In genomic region chr15:93591831-93592321, GRCm38 (mm10) we compare ENCODE assay signal across 8 mouse cellular contexts. TPM values are rescaled to one million over a fixed set of nuclear protein-coding genes. Genes with fewer than 3 reads are reported as not detected.
A peak's percentile ranks its signal among the peaks of the same experiment; 100 is the strongest.
DNase-seq lines count a peak whose midpoint lies in the region; ATAC-seq lines count a peak whose summit lies in the region.

No protein-coding gene starts in this region.

- peak overlapping the region; percentile 94 for H3K4me3 ChIP-seq in embryonic facial prominence, embryonic 13.5 days
- peak overlapping the region; percentile 93 for H3K4me3 ChIP-seq in limb, embryonic 13.5 days
- H3K4me3 ChIP-seq in midbrain, embryonic 13.5 days (replicated peaks), result peak overlapping the region; percentile 34

- H3K9me3 ChIP-seq in embryonic facial prominence, embryonic 13.5 days, result no peaks in the 10 kb centered on the region
- H3K9me3 ChIP-seq in limb, embryonic 13.5 days, result no peaks in the 10 kb centered on the region
- H3K9me3 ChIP-seq in midbrain, embryonic 13.5 days, result no peaks in the 10 kb centered on the region

- H3K36me3 ChIP-seq in embryonic facial prominence, embryonic 13.5 days, result no peaks in the 10 kb centered on the region
- no peaks in the 10 kb centered on the region for H3K36me3 ChIP-seq in limb, embryonic 13.5 days
- H3K36me3 ChIP-seq in midbrain, embryonic 13.5 days, result no peaks in the 10 kb centered on the region

- no peaks in the 10 kb centered on the region for H3K27me3 ChIP-seq in embryonic facial prominence, embryonic 13.5 days
- no peaks in the 10 kb centered on the region for H3K27me3 ChIP-seq in limb, embryonic 13.5 days
- peaks cover 27% of the 10 kb centered on the region for H3K27me3 ChIP-seq in midbrain, embryonic 13.5 days

- peak; percentile 55 for DNase-seq in urinary bladder, postnatal 14 days (ENCODE audit: low spot score)
- DNase-seq in urinary bladder, postnatal 10 days (ENCODE audit: low spot score), result no peak
- DNase-seq in heart, postnatal 36 days, result peak; percentile 25 to 28
- no peak for DNase-seq in gastrocnemius, adult 8-10 months (ENCODE audit: low spot score in 2 of 2)
- no peak for DNase-seq in natural killer cell, adult 2 months (ENCODE audit: low spot score in 2 of 2)

- peak overlapping the region; percentile 63 for H3K9ac ChIP-seq in embryonic facial prominence, embryonic 13.5 days
- H3K9ac ChIP-seq in limb, embryonic 13.5 days, result peak overlapping the region; percentile 99
- H3K9ac ChIP-seq in midbrain, embryonic 13.5 days (replicated peaks), result peak overlapping the region; percentile 43

- peak overlapping the region; percentile 84 for H3K27ac ChIP-seq in embryonic facial prominence, embryonic 13.5 days
- H3K27ac ChIP-seq in limb, embryonic 13.5 days, result peak overlapping the region; percentile 88
- no peak overlapping the region; the same call in 1 of the 2 replicates for H3K27ac ChIP-seq in midbrain, embryonic 13.5 days

- intact Hi-C loops in heart, postnatal 36 days (cut with DNase I), result loop anchor here (5.0 to 10.0 kb wide), 4 partner anchors 233 to 923 kb away; no protein-coding TSS in a partner anchor

- H3K4me1 ChIP-seq in embryonic facial prominence, embryonic 13.5 days, result peaks cover 66% of the 10 kb centered on the region
- H3K4me1 ChIP-seq in limb, embryonic 13.5 days, result peaks cover 76% of the 10 kb centered on the region
- peaks cover 31% of the 10 kb centered on the region for H3K4me1 ChIP-seq in midbrain, embryonic 13.5 days (replicated peaks)

- under 1% methylated on average over 12 of the region's 12 CpGs for WGBS in embryonic facial prominence, embryonic 13.5 days
- 2% methylated on average over 12 of the region's 12 CpGs for WGBS in limb, embryonic 13.5 days
- 3% methylated on average over 11 of the region's 12 CpGs for WGBS in midbrain, embryonic 13.5 days

- H3K4me2 ChIP-seq in embryonic facial prominence, embryonic 13.5 days, result peak overlapping the region; percentile 81
- peak overlapping the region; percentile 77 for H3K4me2 ChIP-seq in limb, embryonic 13.5 days (replicated peaks)
- peak overlapping the region; percentile 58 for H3K4me2 ChIP-seq in midbrain, embryonic 13.5 days (replicated peaks)

- peak; percentile 38 for ATAC-seq in embryonic facial prominence, embryonic 13.5 days (ENCODE audit: insufficient number of reproducible peaks, insufficient read depth, low FRiP score, low TSS enrichment, low read depth)
- peak; percentile 29 for ATAC-seq in limb, embryonic 13.5 days (ENCODE audit: low FRiP score, low read depth)
- ATAC-seq in midbrain, embryonic 13.5 days, result peak; percentile 15; the same call in 1 of the 2 replicates

RNA-seq across cellular contexts. Expression of gene Prickle1, which starts 3.8 kb away (rescaled TPM):
- 46.5 and 58.2 TPM in 2 replicates for polyA plus RNA-seq in embryonic facial prominence, embryonic 13.5 days (2015; fragmentation: Nextera tagmentation; extraction: Ambion mirVana)
- total RNA-seq in heart, postnatal 36 days (2021), result 10 to 100 TPM; 17.2 to 18.7 TPM
- 56.8 and 57.2 TPM in 2 replicates for polyA plus RNA-seq in limb, embryonic 13.5 days (2015; fragmentation: Nextera tagmentation; extraction: Ambion mirVana)
- polyA plus RNA-seq in midbrain, embryonic 13.5 days (2015; fragmentation: Nextera tagmentation; extraction: Ambion mirVana), result 6.4 and 8.0 TPM in 2 replicates
- total RNA-seq in gastrocnemius, adult 8-10 months (2022), result 1 to 10 TPM; 2.6 to 4.0 (median 3.5) TPM

Comparison
In these comparisons a context has a peak if more than half of its experiments do, and no peak if none do; other contexts are left out.
1. DNase-seq: peak in urinary bladder, postnatal 14 days (single experiment) and heart, postnatal 36 days (2 of 2); none in urinary bladder, postnatal 10 days (single experiment), gastrocnemius, adult 8-10 months (0 of 2) and natural killer cell, adult 2 months (0 of 2).
2. H3K4me3 ChIP-seq: peak in every context shown above with its lines; median percentile 94 in embryonic facial prominence, embryonic 13.5 days; 93 in limb, embryonic 13.5 days; 34 in midbrain, embryonic 13.5 days.
3. H3K9ac ChIP-seq: peak in every context shown above with its lines; median percentile 99 in limb, embryonic 13.5 days; 63 in embryonic facial prominence, embryonic 13.5 days; 43 in midbrain, embryonic 13.5 days.
4. Peak in every context shown above with its lines, with median percentiles within 50 percentile points of each other: ATAC-seq and H3K4me2 ChIP-seq.